Mouse (Mus musculus): ENCODE results near the gene Mrpl45. TPM values are rescaled to one million over a fixed set of nuclear protein-coding genes. Genes with fewer than 3 reads are reported as not detected.
"Not testable (repeated sequence)": the region's sequence is repeated elsewhere in the genome, so short reads cannot be mapped to it uniquely, and the experiment has no call there.

Mrpl45 gene
- total RNA-seq (2021): 10 to 100 TPM; 28.5 to 33.8 TPM
- long read RNA-seq, experiment 1, transcript Mrpl45-201 (8 exons, 2,431 nt): major isoform, 78 of 85 reads
- long read RNA-seq, experiment 1, partial matches to known transcripts: 1 of 85 reads
- long read RNA-seq, experiment 1, other reads (novel, unspliced or antisense): 6 of 85 reads
- long read RNA-seq, experiment 2, transcript Mrpl45-201 (8 exons, 2,431 nt): major isoform, 95 of 102 reads
- long read RNA-seq, experiment 2, partial matches to known transcripts: 1 of 102 reads
- long read RNA-seq, experiment 2, other reads (novel, unspliced or antisense): 6 of 102 reads

GRCm38 (mm10) chr11:97315504-97316503, at the start of gene Mrpl45:
Gene Mrpl45, plus strand, starts transcription at chr11:97315716.
- DNase-seq: peak; percentile 99

DNA sequence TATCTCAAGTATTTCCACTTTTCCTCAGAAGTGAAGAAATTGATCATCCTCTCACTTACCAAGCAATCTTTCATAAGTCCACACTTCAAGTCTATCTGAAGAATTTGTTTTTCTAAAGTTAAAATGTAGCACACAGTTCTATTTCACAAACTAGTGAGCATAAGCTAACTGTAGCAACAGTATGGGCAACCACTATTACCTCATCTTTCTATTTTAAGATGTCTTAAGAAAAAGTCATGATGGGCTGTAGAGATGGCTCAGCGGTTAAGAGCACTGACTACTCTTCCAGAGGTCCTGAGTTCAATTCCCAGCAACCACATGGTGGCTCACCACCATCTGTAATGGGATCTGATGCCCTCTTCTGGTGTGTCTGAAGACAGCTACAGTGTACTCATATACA, 49.0 kb upstream of the Mrpl45 start:
- DNase-seq: not testable (repeated sequence)

- DNase-seq: not testable (repeated sequence)
Observed at GRCm38 (mm10) chr11:97270004-97270403, 45.5 kb upstream of the Mrpl45 start.

GRCm38 (mm10) chr11:97272835-97273234, 42.7 kb upstream of the Mrpl45 start:
- no peak for DNase-seq

DNA sequence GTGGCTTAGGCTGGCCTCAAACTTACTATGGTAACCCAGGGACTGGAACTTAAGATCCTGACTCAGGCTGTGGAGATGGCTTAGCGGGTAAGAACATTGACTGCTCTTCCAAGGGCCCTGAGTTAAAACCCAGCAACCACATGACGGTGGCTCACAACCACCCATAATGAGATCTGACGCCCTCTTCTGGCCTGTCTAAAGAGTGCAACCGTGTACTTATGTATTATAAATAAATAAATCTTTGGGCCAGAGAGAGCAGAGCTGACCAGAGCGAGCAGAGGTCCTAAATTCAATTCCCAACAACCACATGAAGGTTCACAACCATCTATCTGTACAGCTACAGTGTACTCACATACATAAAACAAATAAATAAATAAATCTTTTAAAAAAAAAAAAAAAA, 41.9 kb upstream of the Mrpl45 start:
- no peak for DNase-seq

DNA sequence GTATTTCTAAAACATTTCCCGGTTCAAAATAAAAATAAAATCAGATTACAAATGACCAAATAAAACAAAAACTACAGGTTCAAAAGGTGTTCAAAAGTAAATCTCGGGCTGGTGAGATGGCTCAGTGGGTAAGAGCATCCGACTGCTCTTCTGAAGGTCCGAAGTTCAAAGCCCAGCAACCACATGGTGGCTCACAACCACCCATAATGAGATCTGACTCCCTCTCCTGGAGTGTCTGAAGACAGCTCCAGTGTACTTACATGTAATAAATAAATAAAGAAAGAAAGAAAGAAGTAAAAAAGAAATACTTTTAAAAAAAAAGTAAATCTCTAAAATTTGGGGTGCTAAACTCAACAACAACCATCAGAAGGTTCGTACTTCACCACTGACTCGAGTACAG, 40.6 kb upstream of the Mrpl45 start:
- DNase-seq: not testable (repeated sequence)

DNA sequence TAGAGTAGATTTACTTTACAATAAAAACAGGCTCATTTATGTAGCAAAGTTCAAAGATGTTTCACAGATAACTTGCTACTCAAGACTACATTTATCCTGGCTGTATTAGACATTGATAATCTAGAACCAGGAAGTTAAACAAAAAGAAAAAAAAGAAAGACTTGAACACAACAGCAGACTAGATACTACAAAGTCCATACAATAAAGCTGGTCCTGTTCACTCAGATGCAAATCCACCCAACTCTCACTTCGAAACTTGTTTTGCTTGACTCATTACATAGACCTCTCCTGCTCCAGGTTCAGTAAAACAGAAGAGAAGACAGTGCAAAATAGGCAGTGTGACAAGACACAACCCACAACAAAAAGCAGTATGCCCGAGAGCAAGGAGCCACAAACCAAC, 40.2 kb upstream of the Mrpl45 start:
- DNase-seq: no peak

GRCm38 (mm10) chr11:97276019-97276418, 39.5 kb upstream of the Mrpl45 start:
- DNase-seq: no peak

DNA sequence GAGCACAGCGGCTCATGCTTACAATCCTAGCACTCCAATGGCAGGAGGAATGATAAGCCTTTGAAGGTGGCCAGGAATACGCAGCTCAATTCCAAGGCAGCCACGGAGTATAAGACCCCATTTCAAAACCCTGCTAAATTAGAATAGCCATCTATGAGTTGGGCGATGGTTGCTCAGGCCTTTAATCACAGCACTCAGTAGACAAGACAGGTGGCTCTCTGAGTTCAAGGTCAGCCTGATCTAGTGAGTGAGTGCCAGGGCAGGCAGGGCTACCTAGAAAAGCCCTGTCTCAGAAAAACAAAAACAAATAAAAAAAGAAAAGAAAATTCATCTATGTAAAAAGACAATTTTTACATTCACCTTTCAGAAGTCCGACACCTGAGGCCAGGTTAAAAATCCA, 38.4 kb upstream of the Mrpl45 start:
- no peak for DNase-seq

DNA sequence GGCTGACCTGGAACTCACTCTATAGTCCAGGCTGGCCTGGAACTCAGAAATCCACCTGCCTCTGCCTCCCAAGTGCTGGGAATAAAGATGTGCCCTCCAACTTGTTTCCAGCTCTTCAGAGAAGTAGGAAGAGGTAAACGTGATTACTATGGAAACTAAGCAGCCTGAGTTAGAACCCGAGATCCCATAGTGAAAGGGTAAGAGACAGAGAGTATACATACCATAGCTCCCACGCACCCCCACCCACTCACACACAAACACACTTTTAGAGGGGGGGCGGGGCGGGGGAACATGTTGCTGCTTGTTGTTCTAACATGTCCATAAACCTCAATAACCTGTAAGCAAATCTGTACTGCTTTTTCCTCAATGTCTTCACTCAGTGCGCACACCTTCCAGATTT, 37.1 kb upstream of the Mrpl45 start:
- no peak for DNase-seq

- DNase-seq: no peak
Observed at GRCm38 (mm10) chr11:97279040-97279404, 36.5 kb upstream of the Mrpl45 start.

GRCm38 (mm10) chr11:97279405-97280215, 35.9 kb upstream of the Mrpl45 start:
- peak; percentile 47 for DNase-seq

GRCm38 (mm10) chr11:97280216-97280861, 35.2 kb upstream of the Mrpl45 start, which contains the start of gene Npepps:
Gene Npepps, minus strand, starts transcription at chr11:97280638.
- DNase-seq: peak; percentile 82

DNA sequence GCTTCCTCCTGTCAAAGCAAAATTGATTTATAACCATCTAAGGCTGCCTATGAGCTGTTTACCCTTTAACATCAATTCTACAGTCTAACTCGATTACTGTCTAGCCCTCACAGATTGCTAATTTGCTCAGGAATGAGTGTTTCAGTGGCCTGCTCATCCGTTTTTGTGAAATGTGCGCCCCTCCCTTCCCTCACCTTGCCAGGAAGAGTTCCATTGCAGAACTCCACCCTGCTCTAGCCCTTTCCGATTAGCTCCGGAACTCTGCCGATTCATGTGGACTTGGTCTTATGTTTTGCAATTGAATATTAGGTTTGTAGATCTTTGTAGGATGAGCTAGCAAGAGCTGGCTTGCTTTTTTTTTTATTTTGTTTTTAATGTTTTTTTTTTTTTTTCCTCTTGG, 33.3 kb upstream of the Mrpl45 start:
- DNase-seq: no peak

- no peak for DNase-seq
Observed at GRCm38 (mm10) chr11:97284854-97285253, 30.7 kb upstream of the Mrpl45 start.

- no peak for DNase-seq
Observed at GRCm38 (mm10) chr11:97285852-97286775, 29.4 kb upstream of the Mrpl45 start.

DNA sequence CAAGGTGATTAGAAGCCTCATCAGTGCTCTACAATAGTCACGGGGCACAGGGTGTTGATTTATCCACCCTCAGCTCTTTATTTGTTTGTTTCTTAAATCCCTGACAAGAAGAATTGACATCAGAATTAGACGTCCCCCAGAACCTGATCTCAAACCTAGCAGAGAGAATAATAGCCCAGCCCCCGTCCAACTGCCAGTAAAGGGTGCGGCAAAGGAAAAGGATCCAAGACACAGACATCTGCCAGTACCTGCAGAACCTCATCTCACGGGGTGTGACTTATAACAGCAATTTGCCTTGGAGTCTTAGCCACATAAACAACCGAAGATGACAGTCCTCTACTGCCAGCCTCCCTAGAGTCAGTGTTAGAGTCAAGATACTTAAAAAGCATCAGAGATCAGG, 28.5 kb upstream of the Mrpl45 start:
- no peak for DNase-seq

GRCm38 (mm10) chr11:97287643-97288042, 27.9 kb upstream of the Mrpl45 start:
- DNase-seq: no peak

DNA sequence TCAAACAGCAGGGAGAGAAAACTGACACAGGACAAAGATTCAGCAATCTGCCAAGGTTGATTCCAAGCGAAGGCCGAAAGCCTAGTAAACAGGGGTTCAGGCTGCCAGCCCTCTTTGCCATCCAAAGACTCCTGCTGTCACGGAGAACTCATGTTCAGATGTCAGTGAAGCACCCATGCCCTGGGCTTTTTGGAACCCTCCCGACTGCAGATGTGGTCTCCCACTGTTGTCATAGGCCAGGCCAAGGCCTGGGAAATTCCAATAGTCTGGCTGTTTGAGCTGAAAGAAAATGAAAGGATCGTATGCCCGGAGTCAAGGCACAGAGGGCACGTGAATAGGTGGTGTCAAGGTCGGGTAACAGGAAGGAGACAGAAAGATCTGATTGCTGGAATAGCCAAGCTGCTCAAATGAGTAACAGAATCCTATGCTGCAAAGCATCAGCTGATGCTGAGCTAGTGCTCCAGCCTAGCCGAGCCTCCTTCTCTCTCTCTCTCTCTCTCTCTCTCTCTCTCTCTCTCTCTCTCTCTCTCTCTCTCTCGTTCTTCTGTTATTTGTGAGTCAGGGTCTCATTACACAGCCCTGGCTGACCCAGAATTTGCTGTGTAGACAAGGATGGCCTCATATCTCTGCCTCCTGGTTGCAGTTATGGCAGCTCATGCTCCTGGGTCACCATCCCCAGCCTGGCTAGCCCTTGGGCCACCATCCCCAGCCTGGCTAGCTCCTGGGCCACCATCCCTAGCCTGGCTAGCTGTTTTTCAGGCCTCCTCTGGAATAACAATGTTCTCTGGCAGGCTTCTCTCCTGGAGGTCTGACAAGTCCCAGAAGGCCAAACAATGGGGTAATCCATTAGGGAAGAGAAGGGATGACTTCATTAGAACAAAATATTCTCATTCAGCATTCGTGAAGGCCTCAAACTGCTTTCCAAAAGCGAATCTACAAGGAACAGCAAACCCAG, 26.0 kb upstream of the Mrpl45 start:
- DNase-seq: peak; percentile 37

Data from gastrocnemius, postnatal 10 days (tissue).